Mouse (Mus musculus) granulocyte monocyte progenitor cell, adult 5-6 weeks (primary cell): ENCODE measurements at regions not wholly inside any gene's neighbourhood (a gene's known extent, or its start where the extent isn't known, plus 50 kb on each side); places are given as distances from the start of the nearest gene placed in this dataset.

Experiments
- ATAC-seq: replicated peaks from 2 replicates; pipeline ENCODE4 v1.8.0; 2016; ENCODE audit warnings: mild to moderate bottlenecking, moderate TSS enrichment, inconsistent platforms; ENCODE audit not compliant: poor library complexity, severe bottlenecking

DNA sequence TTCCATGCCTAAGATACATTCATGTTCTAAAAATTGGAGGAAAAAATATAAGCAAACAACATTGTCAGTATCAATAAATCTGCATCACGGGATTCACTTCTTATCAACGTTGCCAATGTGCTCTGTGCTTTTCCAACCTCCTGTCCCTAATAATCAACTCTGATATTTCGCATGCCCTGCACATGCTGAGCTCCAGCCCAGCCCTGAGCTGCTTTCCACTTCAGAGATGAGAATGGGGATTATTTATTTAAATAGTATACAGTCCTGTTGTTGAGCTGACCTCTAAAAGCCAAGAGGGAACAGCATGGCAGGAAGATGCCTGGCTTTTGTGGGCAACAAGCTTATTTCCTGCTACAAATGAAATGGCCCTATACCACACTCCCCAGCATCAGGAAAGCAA, 786.2 kb downstream of the Car8 start:
- no peak for ATAC-seq

DNA sequence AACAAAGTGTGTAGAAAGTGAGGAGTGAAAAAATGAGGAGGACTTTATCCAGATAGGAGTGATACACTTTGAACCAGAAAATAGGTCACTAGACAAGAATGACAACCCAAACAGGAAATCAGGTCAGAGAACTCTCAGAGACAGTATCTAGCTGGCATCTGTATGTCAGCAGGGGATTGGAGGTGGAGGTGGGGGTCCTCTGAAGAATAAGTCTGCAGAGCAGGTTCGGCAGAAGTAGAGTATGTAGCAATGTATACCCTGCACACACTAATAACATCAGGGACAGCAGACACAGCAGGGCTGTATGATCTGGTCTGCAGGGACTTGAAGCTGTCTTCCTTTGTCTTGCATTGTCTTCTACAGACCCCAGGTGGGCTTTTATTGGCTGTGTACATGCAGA, 787.9 kb downstream of the Car8 start:
- ATAC-seq = no peak

DNA sequence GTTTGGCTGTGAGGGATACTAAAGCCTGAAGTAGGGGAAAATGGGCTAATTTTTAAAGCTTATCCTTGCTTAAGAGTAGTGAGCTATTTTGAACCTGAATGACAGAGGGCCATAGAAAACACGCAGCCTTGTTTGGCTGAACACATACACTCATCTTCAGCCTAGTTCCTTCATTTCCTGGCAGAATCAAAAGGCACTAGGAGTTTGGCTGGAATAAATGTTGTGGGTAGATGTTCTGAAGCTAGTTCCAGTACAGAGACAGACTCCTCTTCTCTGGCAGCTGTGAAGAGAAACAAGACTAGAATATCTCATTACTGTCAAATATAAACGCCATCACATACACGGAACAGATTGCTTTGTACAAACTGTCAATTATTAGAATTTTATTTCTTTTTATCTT, 809.5 kb downstream of the Car8 start:
- ATAC-seq = no peak

DNA sequence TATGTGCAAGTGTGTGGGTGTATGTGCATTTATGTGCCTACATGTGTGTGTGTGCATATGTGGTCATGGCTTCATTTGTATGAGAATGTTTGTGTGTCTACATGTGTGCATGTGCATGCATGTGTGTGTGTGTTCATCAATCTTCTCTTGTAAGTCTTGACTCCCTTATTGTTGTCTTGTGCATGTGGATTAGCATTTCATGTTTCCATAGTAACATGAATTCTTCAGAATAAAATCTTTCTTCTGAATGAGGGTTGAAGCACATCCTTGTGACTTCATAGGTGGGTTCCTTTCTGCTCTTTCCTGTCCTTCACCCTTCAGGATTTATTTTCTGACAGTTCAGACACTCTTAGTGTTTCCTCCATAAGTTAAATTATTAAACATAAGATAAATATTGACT, 814.8 kb downstream of the Car8 start:
- ATAC-seq = no peak

DNA sequence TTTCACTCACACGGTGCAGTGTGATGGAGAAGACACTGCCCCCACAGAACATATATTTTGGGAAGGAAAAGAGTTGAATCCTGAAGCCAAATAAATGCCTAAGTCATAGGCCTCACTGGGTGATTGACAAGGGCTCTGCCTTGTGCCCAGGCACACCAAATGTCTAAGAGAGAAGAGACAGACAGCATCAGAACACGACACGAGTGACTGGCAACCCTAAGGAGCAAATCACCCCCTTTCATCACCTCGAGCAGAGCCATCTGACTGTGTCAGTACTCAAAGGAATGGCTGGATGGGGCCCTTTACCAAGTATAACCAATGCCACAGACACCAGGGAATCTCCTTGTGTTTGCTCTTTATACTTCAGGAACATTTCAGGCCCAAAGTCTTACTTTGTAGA, 815.6 kb downstream of the Car8 start:
- ATAC-seq = no peak

DNA sequence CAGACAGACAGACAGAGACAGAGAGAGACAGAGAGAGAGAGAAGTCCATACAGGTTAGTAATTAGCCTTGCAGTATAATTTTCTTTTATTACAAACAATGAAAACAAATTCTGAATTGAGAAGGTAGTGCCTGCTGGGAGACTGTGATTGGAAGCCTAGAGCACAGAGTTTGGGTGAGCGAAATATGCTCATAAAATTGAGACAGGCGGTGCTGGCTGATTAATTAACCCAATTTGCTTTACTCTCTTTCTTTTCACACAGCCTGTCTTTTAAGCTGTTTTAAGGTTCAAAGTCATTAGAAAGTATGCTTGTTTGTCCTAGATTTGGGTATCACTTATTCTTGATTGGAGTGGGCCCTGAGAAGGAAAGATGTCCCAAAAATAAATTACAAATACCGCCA, 816.1 kb downstream of the Car8 start:
- no peak for ATAC-seq

GRCm38 (mm10) chr4:7414301-7414700, 824.5 kb downstream of the Car8 start:
- ATAC-seq = no peak

GRCm38 (mm10) chr4:7392696-7393095, 846.1 kb downstream of the Car8 start:
- ATAC-seq = no peak

DNA sequence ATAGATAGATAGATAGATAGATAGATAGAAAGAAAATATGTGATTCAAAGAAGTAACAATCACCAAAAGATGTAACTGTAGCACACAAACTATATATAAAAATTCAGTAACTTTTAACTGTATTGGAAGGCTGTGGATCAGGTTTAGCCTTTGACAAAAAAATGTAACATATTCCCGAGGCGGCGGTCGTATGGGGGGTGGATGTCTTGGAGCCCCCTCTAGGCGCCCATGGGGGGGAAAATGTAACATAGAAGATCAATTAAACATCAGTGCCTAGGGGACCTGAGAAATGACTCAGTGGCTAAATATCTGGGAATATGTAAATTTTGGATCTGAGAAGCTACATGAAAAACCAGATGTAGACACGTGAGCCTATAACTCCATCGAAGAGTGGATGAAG, 847.2 kb downstream of the Car8 start:
- no peak for ATAC-seq

DNA sequence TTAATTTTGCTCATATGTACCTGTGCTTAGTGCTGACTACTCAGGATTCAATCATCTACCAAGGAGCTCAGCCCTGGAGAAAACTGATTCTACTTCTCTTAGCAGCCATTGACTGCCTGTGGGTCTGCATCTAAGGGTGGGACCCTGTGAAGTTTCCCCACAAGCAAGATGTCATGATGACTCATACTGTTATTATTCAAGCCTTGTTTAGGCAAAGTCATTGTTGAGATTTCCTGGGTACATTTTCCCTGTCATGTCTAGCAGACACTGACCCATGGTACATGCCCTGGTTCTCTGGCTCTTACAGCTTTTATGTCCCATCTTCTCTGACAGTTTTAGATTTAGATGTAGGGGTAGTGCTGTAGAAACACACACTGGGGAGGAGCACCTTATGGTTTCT, 853.8 kb downstream of the Car8 start:
- no peak for ATAC-seq

DNA sequence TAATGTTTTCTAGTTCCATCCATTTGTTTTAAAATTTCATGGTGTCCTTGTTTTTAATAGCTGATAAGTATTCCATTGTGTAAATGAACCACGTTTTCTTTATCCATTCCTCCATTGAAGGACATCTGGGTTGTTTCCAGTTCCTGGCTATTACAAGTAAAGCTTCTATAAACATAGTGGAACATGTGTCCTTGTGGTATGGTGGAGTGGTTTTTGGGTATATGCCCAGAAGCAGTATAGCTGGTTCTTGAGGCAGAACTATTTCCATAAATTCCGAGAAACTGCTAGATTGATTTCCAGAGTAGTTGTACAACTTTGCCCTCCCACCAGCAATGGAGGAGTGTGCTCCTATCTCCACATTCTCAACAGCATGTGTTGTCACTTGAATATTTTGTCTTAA, 858.8 kb downstream of the Car8 start:
- no peak for ATAC-seq

GRCm38 (mm10) chr4:7364238-7365040, 874.4 kb downstream of the Car8 start:
- peak; percentile 35; the same call in 1 of the 2 replicates for ATAC-seq

DNA sequence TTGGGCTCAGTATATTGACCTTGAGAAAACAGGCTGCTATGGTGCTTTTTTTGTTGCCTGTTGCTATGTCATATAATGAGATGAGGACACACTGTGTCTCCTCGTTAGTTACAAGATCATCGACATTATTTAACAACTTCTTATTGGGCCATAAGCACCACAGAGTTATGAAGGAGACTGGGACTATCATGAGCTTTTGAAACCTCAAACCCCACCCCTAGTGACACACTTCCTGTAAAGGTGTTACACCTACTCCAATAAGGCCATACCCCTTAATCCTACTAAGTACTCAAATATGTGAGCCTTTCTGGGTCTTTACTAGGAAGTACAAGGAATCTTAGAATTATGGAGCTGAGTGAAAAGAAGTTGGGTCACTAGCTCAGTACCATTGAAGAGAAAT, 875.3 kb downstream of the Car8 start:
- ATAC-seq = peak; percentile 52

DNA sequence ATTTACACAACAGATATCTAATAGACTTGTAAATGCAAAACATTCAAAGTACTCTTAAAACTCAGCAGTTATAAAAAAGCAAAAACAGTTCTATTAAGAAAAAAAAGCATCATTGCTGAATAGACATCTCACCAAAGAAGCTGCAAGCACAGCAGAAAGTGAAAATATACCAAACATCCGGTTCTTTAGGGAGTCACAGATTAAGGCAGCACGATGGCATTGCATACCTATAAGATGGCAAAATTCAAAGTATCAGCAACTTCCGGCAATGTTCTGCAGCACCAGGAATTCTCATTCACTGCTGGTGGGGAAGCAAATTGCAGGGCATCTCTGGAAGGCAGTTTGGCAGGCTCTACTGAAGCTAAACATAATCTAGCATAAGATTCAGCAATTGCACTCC, 882.6 kb downstream of the Car8 start:
- no peak for ATAC-seq

DNA sequence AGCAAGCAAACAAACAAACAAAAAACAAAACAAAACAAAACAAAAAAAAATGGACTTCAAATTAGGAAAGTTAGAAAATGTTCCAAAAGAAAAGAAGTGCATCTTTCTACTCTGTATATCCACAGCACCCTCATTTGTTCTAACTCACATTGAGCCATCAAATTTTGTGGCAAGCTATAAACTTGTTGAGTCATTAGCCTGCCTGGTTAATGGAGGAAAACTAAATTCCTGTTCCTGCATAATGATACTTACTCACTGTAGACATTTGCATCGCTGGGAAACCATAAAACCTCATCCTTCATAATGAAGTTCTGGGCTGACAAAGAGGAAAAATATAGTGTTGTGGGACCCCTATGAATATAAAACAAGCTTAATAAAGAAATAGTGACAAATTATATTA, 891.5 kb downstream of the Car8 start:
- ATAC-seq = no peak

DNA sequence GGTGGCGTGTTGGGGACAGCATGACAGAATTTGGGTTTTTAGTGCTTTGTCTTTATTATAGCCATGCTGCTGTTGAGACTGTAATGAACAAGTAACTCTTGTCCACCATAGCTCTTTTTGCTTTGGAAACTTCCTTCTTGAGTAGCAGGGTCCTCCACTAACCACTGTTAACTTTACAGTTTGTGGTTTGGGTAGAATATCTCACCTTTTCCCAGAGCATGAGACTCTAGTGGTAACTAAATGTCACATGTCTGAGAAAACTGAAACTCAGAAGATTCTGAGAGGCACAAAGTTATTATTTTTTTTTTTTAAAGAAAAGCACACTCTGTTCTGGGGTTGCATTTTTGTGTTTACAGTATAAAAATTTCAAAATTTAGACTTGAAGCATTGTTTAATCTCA, 897.7 kb downstream of the Car8 start:
- ATAC-seq = no peak

DNA sequence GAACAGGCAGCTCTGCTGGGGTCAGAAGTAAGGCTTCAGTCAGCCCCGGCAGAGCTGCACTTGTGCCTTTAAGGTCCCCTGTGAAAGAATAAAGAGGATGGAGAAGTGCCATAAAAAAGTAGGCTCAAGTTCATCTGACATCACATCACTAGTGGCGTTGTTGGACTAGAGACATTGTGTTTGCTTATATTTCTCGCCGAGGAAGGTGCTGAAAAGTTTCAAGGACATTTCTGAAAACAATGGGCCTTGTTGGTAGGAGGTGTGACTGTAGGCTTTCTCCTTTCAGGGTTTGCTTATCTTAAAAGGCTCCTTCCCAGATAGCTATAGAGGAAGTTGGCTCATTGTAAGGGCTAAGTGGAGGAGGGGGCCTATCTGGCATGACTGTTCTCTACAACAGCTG, 924.6 kb downstream of the Car8 start:
- ATAC-seq = no peak

- peak; percentile 74 for ATAC-seq
Observed at GRCm38 (mm10) chr4:7313219-7313618, 925.6 kb downstream of the Car8 start.

GRCm38 (mm10) chr4:7312160-7312559, 926.7 kb downstream of the Car8 start:
- ATAC-seq = no peak

DNA sequence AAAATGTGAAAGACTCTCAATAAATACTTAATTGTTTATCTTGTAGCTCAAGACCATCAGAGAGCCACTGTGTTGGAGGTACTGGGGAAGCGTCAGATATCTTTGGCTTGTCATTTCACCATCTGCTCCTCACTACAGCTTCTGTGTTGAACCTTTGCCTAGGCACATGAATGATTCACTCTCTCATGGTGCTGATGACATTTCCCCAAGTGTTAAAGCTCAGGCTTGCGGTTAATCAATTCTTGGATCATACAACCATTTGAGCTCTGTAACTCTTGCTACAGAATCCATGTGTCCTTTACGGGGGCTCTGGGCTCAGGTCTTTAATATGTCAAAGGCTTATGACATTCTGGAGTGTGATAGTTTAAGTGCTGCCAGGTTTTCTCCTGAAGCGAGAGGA, 969.8 kb downstream of the Car8 start:
- ATAC-seq = no peak

- no peak for ATAC-seq
Observed at GRCm38 (mm10) chr4:7256486-7256885, 982.4 kb downstream of the Car8 start.

GRCm38 (mm10) chr4:7253616-7254015, 985.2 kb downstream of the Car8 start:
- no peak for ATAC-seq

- no peak for ATAC-seq
Observed at GRCm38 (mm10) chr4:7251641-7252040, 987.2 kb downstream of the Car8 start.
